Mouse (Mus musculus): ENCODE data around the gene Plekha6. TPM values are rescaled to one million over a fixed set of nuclear protein-coding genes. Genes with fewer than 3 reads are reported as not detected.

Gene Plekha6
- polyA plus RNA-seq, 1 experiment from 2014 or later: 17.0 TPM

GRCm38 (mm10) chr1:133236693-133237440, 72.9 kb downstream of the Plekha6 start:
- peak; percentile 40; the same call in 1 of the 2 replicates for ATAC-seq (ENCODE audit: low FRiP score)
- no peak for DNase-seq (ENCODE audit: low spot score, missing footprints)
- Histone ChIP-seq H3K9me3 (ENCODE audit: control insufficient read depth, low read length) (no peaks in the 10 kb centered on the region), H3K27me3 (ENCODE audit: control insufficient read depth, insufficient read depth, low read length) (no peaks in the 10 kb centered on the region), H3K4me2 (no peak overlapping the region), H3K9ac (ENCODE audit: low read length) (no peak overlapping the region), H3K4me1 (ENCODE audit: control insufficient read depth, insufficient read depth, low read length) (peaks cover 27% of the 10 kb centered on the region), H3K4me3 (ENCODE audit: low read depth, low read length) (no peak overlapping the region), H3K27ac (ENCODE audit: low read depth, low read length) (no peak overlapping the region), H3K36me3 (ENCODE audit: control insufficient read depth, insufficient read depth, low read length) (no peaks in the 10 kb centered on the region)
- 37% methylated on average over 8 of the region's 8 CpGs for WGBS

DNA sequence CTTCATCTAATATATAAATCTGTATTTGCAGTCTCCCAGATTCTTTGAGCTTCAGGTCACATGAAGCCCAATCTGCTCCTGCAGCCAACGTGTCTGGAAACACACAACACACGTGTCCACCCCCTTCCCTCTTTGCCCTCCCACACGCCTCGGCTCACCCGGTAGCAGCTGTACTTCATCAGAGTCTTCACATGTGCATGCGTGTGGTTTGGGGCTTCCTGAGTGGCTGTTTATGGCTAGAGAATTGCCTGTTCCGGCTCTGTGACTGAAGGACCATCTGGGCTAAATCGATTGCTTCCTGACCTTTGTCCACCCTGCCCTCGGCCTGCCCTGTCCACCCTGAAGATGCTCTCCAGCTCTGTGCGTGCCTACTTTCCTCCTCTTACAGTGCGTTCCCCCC, 73.7 kb downstream of the Plekha6 start:
- ATAC-seq (ENCODE audit: low FRiP score): no peak
- H3K4me3 ChIP-seq (ENCODE audit: low read depth, low read length): no peak overlapping the region
- no peaks in the 10 kb centered on the region for H3K27me3 ChIP-seq (ENCODE audit: control insufficient read depth, insufficient read depth, low read length)
- no peaks in the 10 kb centered on the region for H3K36me3 ChIP-seq (ENCODE audit: control insufficient read depth, insufficient read depth, low read length)
- no peak overlapping the region for H3K4me2 ChIP-seq
- peaks cover 27% of the 10 kb centered on the region for H3K4me1 ChIP-seq (ENCODE audit: control insufficient read depth, insufficient read depth, low read length)
- 67% methylated on average over 11 of the region's 11 CpGs for WGBS
- no peaks in the 10 kb centered on the region for H3K9me3 ChIP-seq (ENCODE audit: control insufficient read depth, low read length)
- no peak overlapping the region for H3K9ac ChIP-seq (ENCODE audit: low read length)
- H3K27ac ChIP-seq (ENCODE audit: low read depth, low read length): no peak overlapping the region
- DNase-seq (ENCODE audit: low spot score, missing footprints): no peak

GRCm38 (mm10) chr1:133239121-133239812, 75.3 kb downstream of the Plekha6 start:
- H3K9ac ChIP-seq (ENCODE audit: low read length): no peak overlapping the region
- 52% methylated on average over 6 of the region's 6 CpGs for WGBS
- H3K36me3 ChIP-seq (ENCODE audit: control insufficient read depth, insufficient read depth, low read length): no peaks in the 10 kb centered on the region
- H3K9me3 ChIP-seq (ENCODE audit: control insufficient read depth, low read length): no peaks in the 10 kb centered on the region
- H3K4me3 ChIP-seq (ENCODE audit: low read depth, low read length): no peak overlapping the region
- no peak overlapping the region for H3K27ac ChIP-seq (ENCODE audit: low read depth, low read length)
- peaks cover 23% of the 10 kb centered on the region for H3K4me1 ChIP-seq (ENCODE audit: control insufficient read depth, insufficient read depth, low read length)
- no peak overlapping the region for H3K4me2 ChIP-seq
- DNase-seq (ENCODE audit: low spot score, missing footprints) (no peak), ATAC-seq (ENCODE audit: low FRiP score) (no peak)
- H3K27me3 ChIP-seq (ENCODE audit: control insufficient read depth, insufficient read depth, low read length): no peaks in the 10 kb centered on the region

- Histone ChIP-seq H3K4me2 (no peak overlapping the region), H3K27me3 (ENCODE audit: control insufficient read depth, insufficient read depth, low read length) (no peaks in the 10 kb centered on the region), H3K4me3 (ENCODE audit: low read depth, low read length) (no peak overlapping the region), H3K27ac (ENCODE audit: low read depth, low read length) (no peak overlapping the region; the same call in 1 of the 2 replicates), H3K9ac (ENCODE audit: low read length) (no peak overlapping the region), H3K4me1 (ENCODE audit: control insufficient read depth, insufficient read depth, low read length) (peaks cover 25% of the 10 kb centered on the region), H3K36me3 (ENCODE audit: control insufficient read depth, insufficient read depth, low read length) (no peaks in the 10 kb centered on the region), H3K9me3 (ENCODE audit: control insufficient read depth, low read length) (no peaks in the 10 kb centered on the region)
- no peak for ATAC-seq (ENCODE audit: low FRiP score)
- 57% methylated on average over 6 of the region's 6 CpGs for WGBS
- no peak for DNase-seq (ENCODE audit: low spot score, missing footprints)
Observed at GRCm38 (mm10) chr1:133239813-133240160, 75.8 kb downstream of the Plekha6 start.

GRCm38 (mm10) chr1:133240881-133241280, 76.9 kb downstream of the Plekha6 start:
- Histone ChIP-seq H3K27ac (ENCODE audit: low read depth, low read length) (no peak overlapping the region), H3K4me2 (no peak overlapping the region), H3K9ac (ENCODE audit: low read length) (no peak overlapping the region), H3K27me3 (ENCODE audit: control insufficient read depth, insufficient read depth, low read length) (no peaks in the 10 kb centered on the region), H3K9me3 (ENCODE audit: control insufficient read depth, low read length) (no peaks in the 10 kb centered on the region), H3K4me3 (ENCODE audit: low read depth, low read length) (no peak overlapping the region), H3K36me3 (ENCODE audit: control insufficient read depth, insufficient read depth, low read length) (no peaks in the 10 kb centered on the region), H3K4me1 (ENCODE audit: control insufficient read depth, insufficient read depth, low read length) (peaks cover 35% of the 10 kb centered on the region)
- DNase-seq (ENCODE audit: low spot score, missing footprints) (no peak), ATAC-seq (ENCODE audit: low FRiP score) (no peak)
- WGBS: 79% methylated on average over 3 of the region's 3 CpGs

GRCm38 (mm10) chr1:133244668-133245067, 80.7 kb downstream of the Plekha6 start:
- Histone ChIP-seq H3K27ac (ENCODE audit: low read depth, low read length) (no peak overlapping the region), H3K27me3 (ENCODE audit: control insufficient read depth, insufficient read depth, low read length) (no peaks in the 10 kb centered on the region), H3K9me3 (ENCODE audit: control insufficient read depth, low read length) (no peaks in the 10 kb centered on the region), H3K4me2 (no peak overlapping the region), H3K36me3 (ENCODE audit: control insufficient read depth, insufficient read depth, low read length) (0 out of 2 replicates have a peak, but pooled peaks cover 2% of the 10 kb centered on the region), H3K9ac (ENCODE audit: low read length) (no peak overlapping the region), H3K4me3 (ENCODE audit: low read depth, low read length) (no peak overlapping the region), H3K4me1 (ENCODE audit: control insufficient read depth, insufficient read depth, low read length) (peaks cover 27% of the 10 kb centered on the region)
- DNase-seq (ENCODE audit: low spot score, missing footprints) (no peak), ATAC-seq (ENCODE audit: low FRiP score) (no peak)
- 81% methylated on average over 7 of the region's 7 CpGs for WGBS

DNA sequence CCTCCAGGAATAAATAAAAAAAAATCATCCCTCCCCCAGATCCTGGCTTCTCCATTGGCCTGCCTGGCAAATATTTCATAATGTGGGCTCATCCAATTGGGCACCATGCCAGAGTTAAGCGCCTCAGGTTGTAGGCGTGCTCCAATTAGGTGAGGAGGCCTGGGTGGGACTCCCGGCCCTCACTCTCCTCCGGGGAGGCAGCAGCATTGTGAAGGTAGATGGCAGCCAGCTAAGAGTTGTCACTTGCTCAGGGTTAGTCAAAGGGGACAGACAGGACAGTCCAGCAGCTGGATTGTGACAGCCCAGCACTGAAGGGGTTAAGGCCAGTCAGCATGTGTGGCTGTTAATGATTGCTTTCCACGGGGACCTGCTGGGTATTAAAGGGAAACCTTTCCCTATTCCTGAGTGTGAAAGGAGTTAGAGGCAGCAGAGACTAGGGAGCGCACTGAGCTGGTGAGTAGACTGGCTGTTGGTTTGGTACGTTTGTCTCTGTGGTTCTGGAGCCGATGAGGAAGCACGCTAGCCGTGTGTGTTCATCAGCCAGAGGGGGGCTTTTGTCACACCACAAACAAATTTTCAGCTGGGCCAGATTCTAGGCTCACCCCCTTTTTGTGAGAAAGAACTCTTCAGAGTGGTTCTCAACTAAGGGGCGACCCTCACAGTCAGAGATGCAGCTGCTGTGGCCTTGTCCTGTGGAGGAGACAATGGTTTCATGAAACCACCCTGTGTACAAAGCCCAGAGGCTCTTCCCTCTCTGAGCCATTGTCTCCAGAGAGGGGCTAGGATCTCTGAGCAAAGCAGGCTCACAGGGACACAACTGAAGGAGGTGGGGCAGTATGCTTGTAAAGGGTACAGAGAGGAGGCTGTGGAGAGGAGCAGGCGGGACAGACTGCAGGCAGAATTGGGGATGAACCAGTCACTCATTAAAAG, 81.9 kb downstream of the Plekha6 start:
- H3K4me3 ChIP-seq (ENCODE audit: low read depth, low read length): peak overlapping the region; percentile 16; the same call in 1 of the 2 replicates
- 0 out of 2 replicates have a peak, but pooled peaks cover 2% of the 10 kb centered on the region for H3K36me3 ChIP-seq (ENCODE audit: control insufficient read depth, insufficient read depth, low read length)
- H3K9ac ChIP-seq (ENCODE audit: low read length): peak overlapping the region; percentile 59
- H3K9me3 ChIP-seq (ENCODE audit: control insufficient read depth, low read length): no peaks in the 10 kb centered on the region
- H3K27ac ChIP-seq (ENCODE audit: low read depth, low read length): peak overlapping the region; percentile 86
- H3K27me3 ChIP-seq (ENCODE audit: control insufficient read depth, insufficient read depth, low read length): no peaks in the 10 kb centered on the region
- peak; percentile 82 for ATAC-seq (ENCODE audit: low FRiP score)
- H3K4me1 ChIP-seq (ENCODE audit: control insufficient read depth, insufficient read depth, low read length): peaks cover 25% of the 10 kb centered on the region
- peak overlapping the region; percentile 41 for H3K4me2 ChIP-seq
- WGBS: 23% methylated on average over 12 of the region's 12 CpGs
- peak; percentile 94 for DNase-seq (ENCODE audit: low spot score, missing footprints)

GRCm38 (mm10) chr1:133247189-133247588, 83.2 kb downstream of the Plekha6 start:
- H3K27me3 ChIP-seq (ENCODE audit: control insufficient read depth, insufficient read depth, low read length): no peaks in the 10 kb centered on the region
- peaks cover 32% of the 10 kb centered on the region for H3K4me1 ChIP-seq (ENCODE audit: control insufficient read depth, insufficient read depth, low read length)
- no peaks in the 10 kb centered on the region for H3K9me3 ChIP-seq (ENCODE audit: control insufficient read depth, low read length)
- 0 out of 2 replicates have a peak, but pooled peaks cover 2% of the 10 kb centered on the region for H3K36me3 ChIP-seq (ENCODE audit: control insufficient read depth, insufficient read depth, low read length)
- no peak overlapping the region for H3K4me2 ChIP-seq
- H3K9ac ChIP-seq (ENCODE audit: low read length): no peak overlapping the region
- no peak overlapping the region for H3K27ac ChIP-seq (ENCODE audit: low read depth, low read length)
- DNase-seq (ENCODE audit: low spot score, missing footprints) (no peak), ATAC-seq (ENCODE audit: low FRiP score) (no peak)
- H3K4me3 ChIP-seq (ENCODE audit: low read depth, low read length): no peak overlapping the region
- WGBS: 82% methylated on average over 5 of the region's 5 CpGs

Measured in midbrain, embryonic 11.5 days (tissue).